Mouse (Mus musculus) monocyte, adult 5-6 weeks (primary cell): Measurements from ENCODE around the gene Pde4d. TPM values are rescaled to one million over a fixed set of nuclear protein-coding genes. Genes with fewer than 3 reads are reported as not detected.
"Not testable (repeated sequence)": the region's sequence is repeated elsewhere in the genome, so short reads cannot be mapped to it uniquely, and the experiment has no call there.

Experiments used
- ATAC-seq: fragments of 153-309, 156-312 bp; replicated peaks from 2 replicates; pipeline ENCODE4 v1.8.0; 2017; ENCODE audit warnings: mild to moderate bottlenecking; ENCODE audit not compliant: low TSS enrichment, insufficient number of reproducible peaks, severe bottlenecking, poor library complexity, low FRiP score
- total RNA-seq: library from RNA; stranded (forward); fragments of 200-1000, 200-491, 200-594 nt; gene quantifications from 3 replicates; pipeline ENCODE4 v1.2.3, GENCODE M21; 2017

Pde4d gene
- total RNA-seq, 1 experiment from 2014 or later, result 3.4 TPM

- no peak for ATAC-seq
Measured at GRCm38 (mm10) chr13:109842982-109843381, 1393.2 kb downstream of the Pde4d start.

DNA sequence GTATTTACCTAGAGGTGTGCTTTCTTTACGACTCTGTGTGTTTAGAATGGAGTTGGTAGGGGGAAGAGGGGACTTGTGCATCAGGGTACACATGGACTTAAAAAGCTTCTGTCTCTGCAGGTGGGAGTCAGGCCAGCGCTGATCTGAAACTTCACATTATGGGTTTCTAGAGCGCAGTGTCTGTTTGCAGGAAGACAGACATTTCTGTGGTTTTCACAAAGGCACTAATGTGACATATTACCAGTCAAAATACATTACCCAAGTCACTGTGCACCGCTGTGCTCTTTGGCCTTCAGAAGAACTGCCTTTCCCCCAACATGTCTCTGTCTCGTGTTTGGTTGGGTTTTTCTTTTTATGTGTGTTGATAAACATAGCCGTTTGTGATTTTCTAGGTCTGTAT is 1395.1 kb downstream of the Pde4d start:
- ATAC-seq, result no peak

DNA sequence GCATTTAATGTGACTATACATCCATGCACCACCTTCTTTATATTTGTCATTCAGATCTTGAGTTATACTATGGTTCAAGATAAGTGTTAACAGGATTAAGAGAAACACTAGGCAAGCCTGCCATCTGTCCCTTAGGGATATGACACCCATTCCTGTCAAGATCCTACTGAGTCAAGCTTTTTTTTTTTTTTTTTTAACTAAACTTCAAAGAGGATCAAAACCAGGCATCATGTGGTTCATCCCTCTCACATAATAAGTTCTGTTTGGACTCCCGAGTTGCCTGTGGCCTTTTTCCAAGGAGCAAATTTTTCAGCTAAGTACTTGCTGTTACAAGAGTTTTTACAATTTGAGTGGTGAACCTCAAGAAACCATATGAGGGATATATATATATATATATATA is 1414.1 kb downstream of the Pde4d start:
- no peak for ATAC-seq

DNA sequence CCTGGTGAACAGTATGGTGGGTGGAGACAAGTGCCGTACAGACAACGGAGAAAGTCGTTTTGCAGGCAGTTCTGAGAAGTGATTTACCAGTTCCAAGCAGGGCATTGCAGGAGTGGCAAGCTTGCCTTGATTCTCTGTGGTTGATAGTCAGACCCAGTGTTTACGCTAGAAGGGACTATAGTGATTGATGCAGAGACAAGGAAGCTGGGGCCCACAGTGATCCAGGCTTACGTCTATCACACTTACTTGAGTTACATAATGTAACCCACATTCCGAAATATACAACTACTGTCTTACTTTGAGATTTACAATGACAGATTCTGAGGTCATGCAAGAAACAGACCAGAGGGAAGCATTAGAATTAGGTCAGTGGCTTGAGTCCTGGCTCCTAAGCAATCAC is 1414.6 kb downstream of the Pde4d start:
- no peak for ATAC-seq

- no peak for ATAC-seq
Measured at GRCm38 (mm10) chr13:109880392-109880791, 1430.6 kb downstream of the Pde4d start.

GRCm38 (mm10) chr13:109881161-109881857 is 1431.6 kb downstream of the Pde4d start:
- ATAC-seq, result no peak

DNA sequence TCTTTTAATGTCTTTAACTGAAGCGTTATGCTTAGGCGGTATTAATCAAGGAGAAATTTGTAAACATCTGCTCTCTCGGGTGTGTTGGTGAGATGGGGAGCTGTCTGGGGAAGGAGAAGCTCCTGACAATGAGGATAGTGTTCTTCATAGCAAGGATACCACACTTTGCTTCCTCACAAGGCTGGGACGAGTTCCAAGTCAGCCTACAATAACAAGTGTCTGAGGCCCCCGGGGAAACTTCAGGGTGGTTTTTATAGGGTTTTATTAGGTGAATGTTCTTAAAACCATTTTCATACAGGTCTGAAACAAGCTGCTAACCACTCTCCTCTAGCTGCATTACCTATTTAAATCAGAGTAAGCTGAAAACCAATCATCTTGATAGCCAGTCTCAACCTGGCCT is 1433.9 kb downstream of the Pde4d start:
- ATAC-seq, result no peak

DNA sequence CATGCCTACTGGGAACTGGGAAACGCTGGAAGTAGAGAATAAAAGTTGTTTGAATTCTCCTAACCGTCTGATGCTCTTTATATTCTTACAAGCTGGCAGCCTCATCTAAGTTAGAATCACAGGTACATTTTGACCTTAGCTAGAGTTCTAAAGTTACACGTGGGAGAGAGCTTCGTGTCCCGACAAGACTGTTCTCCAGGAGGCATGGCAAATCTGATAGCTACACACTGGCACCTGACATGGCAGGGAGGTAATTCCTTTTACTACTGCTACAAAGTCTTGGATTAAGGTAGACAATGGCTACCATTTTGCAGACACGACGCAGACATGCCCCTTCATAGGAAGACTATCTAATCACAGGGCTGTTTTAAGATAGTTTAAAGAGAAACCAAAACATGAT is 1435.1 kb downstream of the Pde4d start:
- ATAC-seq, result no peak

GRCm38 (mm10) chr13:109888293-109888692 is 1438.5 kb downstream of the Pde4d start:
- no peak for ATAC-seq

GRCm38 (mm10) chr13:109891194-109891909 is 1441.6 kb downstream of the Pde4d start:
- no peak for ATAC-seq

GRCm38 (mm10) chr13:109891910-109892265 is 1442.1 kb downstream of the Pde4d start:
- no peak for ATAC-seq

GRCm38 (mm10) chr13:109899442-109900428 is 1450.0 kb downstream of the Pde4d start:
- ATAC-seq, result no peak

DNA sequence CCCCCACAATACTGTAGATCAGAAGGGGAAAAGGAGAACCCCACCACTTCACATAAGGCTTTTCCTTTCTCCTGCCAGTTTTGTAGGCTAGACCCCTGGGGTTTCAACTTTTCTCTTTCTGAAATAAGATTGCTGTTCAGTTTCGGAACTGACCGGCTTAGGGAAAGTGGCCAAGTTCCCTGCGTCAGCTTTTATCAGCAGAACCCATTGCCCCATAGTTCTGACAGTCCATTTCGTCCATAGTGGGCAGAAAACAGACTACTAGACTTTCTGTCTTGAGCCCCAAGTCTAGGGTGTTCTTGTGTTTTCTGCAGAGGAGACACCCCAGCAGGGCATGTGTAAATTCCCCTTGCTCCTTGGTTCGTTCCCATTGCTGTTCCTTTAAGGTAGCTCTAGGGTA is 1452.1 kb downstream of the Pde4d start:
- no peak for ATAC-seq

DNA sequence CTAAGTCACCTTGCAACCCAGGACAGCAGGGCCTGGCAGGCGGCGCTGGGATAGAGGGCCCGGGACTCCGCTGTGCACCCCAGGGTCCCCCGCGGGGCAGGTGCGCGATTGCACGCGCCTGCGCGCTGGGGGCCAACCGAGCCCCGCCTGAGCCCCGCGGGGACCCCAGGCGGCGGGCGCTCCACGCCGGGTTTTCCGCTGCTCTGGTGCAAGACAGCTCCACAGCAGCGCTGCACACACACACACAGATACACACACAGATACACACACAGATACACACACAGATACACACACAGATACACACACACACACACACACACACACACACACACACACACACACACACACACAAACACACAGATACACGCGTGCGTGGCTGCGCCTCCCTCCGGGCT is 1452.7 kb downstream of the Pde4d start:
- not testable (repeated sequence) for ATAC-seq

DNA sequence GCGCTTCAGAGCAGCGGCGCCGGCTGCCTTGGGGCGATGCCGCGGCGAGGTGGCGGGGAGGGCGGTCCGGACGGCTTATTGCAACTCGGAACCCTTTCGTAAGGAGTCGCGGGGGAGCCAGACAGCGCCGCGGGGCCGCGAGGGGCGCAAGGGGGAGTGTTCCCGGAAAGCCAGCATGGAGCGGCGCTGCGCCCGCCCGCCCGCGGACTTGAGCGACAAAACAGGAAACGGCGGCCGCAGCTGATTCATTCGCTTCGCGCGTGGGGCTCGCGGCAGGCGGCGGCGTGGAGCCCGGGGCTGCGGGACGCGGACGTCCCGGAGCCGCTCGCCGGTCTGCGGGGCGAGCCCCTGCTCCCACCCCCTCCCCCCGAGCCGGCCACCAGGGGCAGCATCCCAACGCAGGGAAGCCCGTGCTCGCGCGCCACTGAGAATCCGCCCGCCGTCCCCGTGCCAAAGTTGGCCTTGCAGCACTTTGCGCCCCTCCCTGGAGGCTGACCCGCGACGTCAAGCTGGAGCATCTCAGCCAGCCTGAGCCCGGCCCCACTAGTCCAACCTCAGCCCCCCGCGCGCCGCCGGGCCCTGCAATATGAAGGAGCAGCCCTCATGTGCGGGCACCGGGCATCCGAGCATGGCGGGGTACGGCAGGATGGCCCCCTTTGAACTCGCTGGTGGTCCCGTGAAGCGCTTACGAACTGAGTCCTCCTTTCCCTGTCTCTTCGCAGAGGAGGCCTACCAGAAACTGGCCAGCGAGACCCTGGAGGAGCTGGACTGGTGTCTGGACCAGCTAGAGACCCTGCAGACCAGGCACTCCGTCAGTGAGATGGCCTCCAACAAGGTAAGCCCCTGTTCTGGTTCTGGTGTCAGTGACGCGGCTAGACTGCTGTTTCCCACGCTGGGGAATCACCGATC is 1453.4 kb downstream of the Pde4d start:
- peak; percentile 22 for ATAC-seq

GRCm38 (mm10) chr13:109903764-109904510 is 1454.2 kb downstream of the Pde4d start:
- ATAC-seq, result no peak

GRCm38 (mm10) chr13:109906342-109906888 is 1456.7 kb downstream of the Pde4d start:
- no peak for ATAC-seq
